Mouse (Mus musculus): ENCODE results near the gene Sh3bp5.

Sh3bp5 gene

DNA sequence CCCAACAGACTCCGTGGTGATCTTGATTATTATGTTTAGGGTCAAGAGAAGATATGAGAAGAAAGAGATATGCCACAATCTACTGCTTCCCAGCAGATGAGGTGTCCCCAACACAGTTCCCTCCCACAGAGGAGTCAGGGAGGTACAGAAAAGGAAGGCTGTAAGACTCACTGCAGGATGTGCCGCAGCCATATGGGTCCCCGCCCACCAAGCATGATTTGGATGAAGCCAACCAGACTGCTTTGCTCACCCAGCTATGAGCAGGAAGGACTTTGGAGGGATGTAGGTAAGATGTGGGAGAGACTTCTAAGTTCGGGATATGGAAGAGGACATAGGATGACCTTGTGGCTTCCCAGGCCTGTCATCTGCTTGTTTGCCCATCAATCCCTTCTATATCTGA lies 25.1 kb downstream of the Sh3bp5 start:
- DNase-seq (ENCODE audit: extremely low read depth, low read depth, low spot score): no peak

GRCm38 (mm10) chr14:31410123-31410724 lies 25.7 kb downstream of the Sh3bp5 start:
- DNase-seq (ENCODE audit: extremely low read depth, low read depth, low spot score): no peak

GRCm38 (mm10) chr14:31408666-31409065 lies 27.2 kb downstream of the Sh3bp5 start:
- DNase-seq (ENCODE audit: extremely low read depth, low read depth, low spot score): no peak

DNA sequence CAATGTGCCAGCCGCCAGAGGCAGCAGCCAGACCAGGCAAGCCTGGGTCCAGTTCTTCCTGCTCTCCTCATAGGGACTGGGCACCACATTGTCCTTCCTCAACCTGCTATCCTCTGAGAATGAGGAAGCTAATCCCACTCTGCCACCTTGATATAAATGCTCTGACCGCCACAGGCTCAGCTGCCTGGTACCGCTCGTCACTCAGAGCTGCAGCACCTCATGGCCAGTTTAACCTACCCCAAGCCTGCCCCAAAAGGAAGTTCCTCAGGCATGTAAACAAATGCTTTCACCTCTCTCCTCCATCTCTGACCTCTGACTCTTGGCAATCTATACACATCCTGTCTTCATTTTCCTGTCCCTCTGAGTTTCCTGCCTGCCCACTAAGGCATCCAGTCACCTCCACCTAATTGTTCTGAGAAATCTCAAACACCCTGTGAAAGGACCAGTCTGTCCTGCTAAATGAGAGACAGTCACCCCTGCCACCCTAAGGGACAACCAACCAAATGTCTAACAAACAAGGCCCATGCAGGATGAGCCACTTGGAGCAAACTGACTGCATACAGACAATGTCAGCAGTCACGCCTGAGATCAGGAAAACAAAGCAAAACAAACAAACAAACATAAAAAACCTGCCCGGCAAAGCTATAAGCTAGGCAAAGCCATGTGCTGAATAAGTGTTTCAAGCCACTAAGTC lies 27.8 kb downstream of the Sh3bp5 start:
- DNase-seq (ENCODE audit: extremely low read depth, low read depth, low spot score): no peak

GRCm38 (mm10) chr14:31407208-31407607 lies 28.7 kb downstream of the Sh3bp5 start:
- DNase-seq (ENCODE audit: extremely low read depth, low read depth, low spot score): no peak

DNA sequence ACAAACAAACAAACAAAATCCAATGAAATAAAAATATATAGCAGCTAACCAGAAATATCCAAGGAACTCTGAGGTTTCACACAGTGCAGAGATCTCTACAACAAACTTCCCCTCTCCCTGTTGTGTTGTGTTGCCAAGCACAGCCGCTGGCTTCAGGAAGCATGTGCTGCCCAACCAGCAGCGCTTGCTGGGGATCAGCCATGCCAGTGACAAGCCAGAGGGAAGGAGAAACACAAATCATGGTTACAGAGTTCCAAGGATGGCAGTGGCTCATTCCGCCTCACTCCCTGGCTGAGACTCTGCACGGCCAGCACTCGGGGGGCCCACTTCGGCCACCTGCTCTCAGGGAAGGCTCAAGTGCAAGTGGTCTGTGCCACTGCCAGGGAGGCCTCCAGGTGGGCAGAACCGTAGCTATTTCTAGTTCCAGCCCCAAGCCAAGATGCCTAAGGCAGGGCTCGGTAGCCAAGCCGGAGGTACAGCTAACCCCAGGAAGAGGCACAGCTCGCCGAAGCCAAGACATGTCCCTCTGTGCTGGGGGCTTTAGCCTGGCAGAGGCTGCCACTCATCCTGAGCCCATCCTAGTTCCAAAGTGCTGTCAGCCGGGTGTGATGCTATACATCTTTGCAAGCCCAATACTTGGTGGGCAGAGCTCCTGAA lies 29.6 kb downstream of the Sh3bp5 start:
- DNase-seq (ENCODE audit: extremely low read depth, low read depth, low spot score): no peak

GRCm38 (mm10) chr14:31405652-31406051 lies 30.2 kb downstream of the Sh3bp5 start:
- no peak for DNase-seq (ENCODE audit: extremely low read depth, low read depth, low spot score)

DNA sequence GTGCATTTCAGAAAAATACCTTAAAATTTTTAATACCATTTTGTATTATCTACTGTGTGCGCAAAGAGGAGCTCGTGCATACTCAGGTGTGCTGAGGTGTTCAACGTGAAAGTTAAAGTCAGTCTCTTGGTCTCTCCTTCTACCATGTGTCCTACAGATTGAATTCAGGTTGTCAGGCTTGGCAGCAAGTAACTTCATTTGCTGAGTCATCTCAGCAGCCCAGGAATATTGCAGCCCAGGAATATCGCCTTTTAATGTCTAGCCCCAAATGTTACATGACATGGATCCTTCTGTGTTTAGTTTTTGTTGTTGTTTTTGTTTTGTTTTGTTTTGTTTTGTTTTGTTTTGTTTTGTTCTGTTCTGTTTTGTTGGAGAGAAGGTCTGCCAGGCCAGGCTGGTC lies 31.2 kb downstream of the Sh3bp5 start:
- no peak for DNase-seq (ENCODE audit: extremely low read depth, low read depth, low spot score)

DNA sequence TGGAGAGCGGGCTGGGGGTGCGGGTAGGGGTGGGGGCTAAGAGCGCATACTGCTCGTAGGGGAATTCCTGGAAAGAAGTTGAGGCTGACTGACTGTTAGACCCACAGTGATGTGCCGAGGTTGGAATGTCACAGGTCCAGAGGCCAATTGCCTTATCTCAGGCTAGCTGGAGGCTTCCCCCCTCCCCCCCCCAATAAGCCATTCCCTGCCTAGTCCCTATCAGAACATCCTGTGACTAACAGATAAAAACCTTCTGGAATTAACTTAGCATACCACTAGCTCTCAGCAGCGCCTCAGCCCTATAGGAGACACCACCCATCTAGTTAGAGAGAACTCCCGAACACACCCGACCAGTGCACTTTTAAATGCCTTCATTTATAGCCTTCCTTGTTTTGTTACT lies 31.9 kb downstream of the Sh3bp5 start:
- no peak for DNase-seq (ENCODE audit: extremely low read depth, low read depth, low spot score)

- DNase-seq (ENCODE audit: extremely low read depth, low read depth, low spot score): no peak
These were observed 32.3 kb downstream of the Sh3bp5 start for GRCm38 (mm10) chr14:31403556-31403955.

DNA sequence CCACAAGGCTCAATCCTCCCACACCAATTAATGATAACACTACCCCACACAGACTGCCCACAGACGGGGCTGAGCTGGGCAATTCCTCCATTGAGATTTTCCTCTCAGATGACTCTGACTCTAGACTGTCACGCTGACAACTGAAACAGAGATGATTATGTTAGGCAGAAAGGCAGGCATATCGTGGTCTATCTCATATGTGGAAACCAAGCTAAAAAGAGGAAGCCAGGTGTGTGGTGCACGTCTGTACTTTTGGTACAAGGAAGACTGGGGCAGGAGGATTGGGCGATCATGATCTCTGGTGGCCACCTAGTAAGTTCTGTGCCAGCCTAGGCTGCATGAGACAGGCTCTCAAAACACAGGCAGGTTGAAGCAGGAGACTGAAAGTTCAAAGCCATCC lies 33.2 kb downstream of the Sh3bp5 start:
- no peak for DNase-seq (ENCODE audit: extremely low read depth, low read depth, low spot score)

DNA sequence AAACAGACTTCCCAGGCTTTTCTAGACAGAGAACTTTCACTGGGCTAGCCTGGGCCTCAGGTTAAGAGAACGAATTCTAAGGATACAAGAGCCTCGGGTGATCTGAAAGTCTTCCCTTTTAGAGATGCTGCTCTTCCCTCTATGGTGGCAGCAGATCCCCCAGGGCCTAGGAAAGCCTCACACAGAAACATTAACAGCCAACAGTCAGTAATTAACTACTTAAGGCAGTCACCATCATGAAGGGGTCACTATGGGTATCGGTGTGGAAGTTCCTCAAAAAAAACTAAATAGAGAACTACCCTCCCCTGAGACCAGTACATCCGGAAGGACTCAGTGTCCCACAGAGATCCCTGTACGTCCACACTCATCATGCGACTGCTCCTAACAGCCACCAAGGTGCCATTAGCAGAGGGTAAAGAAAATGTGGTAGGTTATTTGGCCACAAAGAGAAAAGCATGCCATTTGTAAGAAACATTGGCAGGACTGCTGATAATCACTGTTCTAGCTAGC lies 33.9 kb downstream of the Sh3bp5 start:
- no peak for DNase-seq (ENCODE audit: extremely low read depth, low read depth, low spot score)

GRCm38 (mm10) chr14:31400896-31401295 lies 35.0 kb downstream of the Sh3bp5 start:
- no peak for DNase-seq (ENCODE audit: extremely low read depth, low read depth, low spot score)

DNA sequence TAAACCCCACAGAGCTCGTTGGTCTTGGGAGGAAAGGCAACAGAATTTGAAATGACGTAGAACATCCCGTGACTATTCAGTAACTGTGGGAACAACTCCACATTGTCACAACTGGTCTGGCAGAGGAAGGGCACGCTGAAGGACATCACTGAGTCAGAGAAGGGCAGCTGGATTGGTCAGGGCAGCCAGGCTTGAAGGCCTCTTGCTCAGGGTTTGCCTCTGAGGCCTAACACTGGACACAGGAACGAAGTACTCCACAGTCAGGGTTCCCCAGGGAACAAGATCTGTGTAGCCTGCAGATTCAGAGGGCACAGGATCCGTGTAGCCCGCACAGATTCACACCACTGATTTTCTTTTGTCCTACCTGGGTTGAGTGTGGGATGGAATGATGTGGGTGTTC lies 35.6 kb downstream of the Sh3bp5 start:
- no peak for DNase-seq (ENCODE audit: extremely low read depth, low read depth, low spot score)

GRCm38 (mm10) chr14:31399271-31399670 lies 36.6 kb downstream of the Sh3bp5 start:
- no peak for DNase-seq (ENCODE audit: extremely low read depth, low read depth, low spot score)

DNA sequence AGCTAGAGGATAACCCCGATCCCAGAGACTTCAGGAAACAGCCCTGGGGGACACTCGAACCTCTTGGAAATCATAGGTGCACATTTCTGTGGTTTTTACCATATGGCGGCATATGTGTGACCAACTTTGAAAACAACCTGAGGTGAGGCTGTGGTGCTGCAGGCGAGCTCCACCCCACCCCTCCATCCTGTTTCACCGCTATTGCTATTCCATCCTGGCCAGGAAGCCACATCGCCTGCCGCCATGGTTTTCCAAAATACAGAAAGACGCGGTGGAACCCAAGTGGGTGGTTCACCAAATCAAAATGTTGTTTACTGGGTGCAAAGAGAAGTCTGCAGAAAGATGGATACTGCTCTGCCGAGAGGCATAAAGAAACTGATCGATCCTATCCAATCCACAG lies 37.1 kb downstream of the Sh3bp5 start:
- no peak for DNase-seq (ENCODE audit: extremely low read depth, low read depth, low spot score)

- DNase-seq (ENCODE audit: extremely low read depth, low read depth, low spot score): no peak
These were observed 37.9 kb downstream of the Sh3bp5 start for GRCm38 (mm10) chr14:31397791-31398595.

DNA sequence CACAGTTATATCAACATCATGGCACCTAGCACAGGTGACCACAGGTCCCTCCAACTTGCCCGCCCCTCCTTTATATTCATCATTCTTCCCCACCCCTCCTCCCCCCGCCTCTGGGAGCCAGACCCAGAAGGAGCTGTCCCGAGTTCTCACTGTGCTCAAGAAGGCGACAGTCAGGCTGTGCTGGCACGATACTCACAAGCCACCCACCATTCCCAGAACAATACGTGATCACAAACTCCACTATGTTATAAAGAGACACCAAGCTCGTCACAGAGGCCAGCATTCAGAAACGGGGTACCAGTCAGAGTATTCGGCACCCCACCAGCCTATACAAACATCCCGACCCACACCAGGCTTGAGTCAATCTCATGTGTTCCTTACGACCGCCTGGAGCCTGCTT lies 38.5 kb downstream of the Sh3bp5 start:
- DNase-seq (ENCODE audit: extremely low read depth, low read depth, low spot score): no peak

GRCm38 (mm10) chr14:31396428-31396827 lies 39.5 kb downstream of the Sh3bp5 start:
- DNase-seq (ENCODE audit: extremely low read depth, low read depth, low spot score): no peak

- no peak for DNase-seq (ENCODE audit: extremely low read depth, low read depth, low spot score)
These were observed 40.2 kb downstream of the Sh3bp5 start for GRCm38 (mm10) chr14:31395629-31396199.

All from fat pad, adult 2 months (tissue).